Mouse (Mus musculus) ES-Bruce4 (cell line): ENCODE measurements around the gene Inpp5a. TPM values are rescaled to one million over a fixed set of nuclear protein-coding genes. Genes with fewer than 3 reads are reported as not detected.

Experiments used
- H3K27ac ChIP-seq: 2 replicates; pipeline ENCODE4 v1.5.1; 2012; ENCODE audit warnings: low read length, inconsistent platforms; ENCODE audit not compliant: insufficient read depth
- H3K27me3 ChIP-seq: 2 replicates; pipeline ENCODE4 v1.6.1; 2012; ENCODE audit warnings: mild to moderate bottlenecking, low read length, inconsistent platforms; ENCODE audit not compliant: control insufficient read depth, poor library complexity, insufficient read depth, severe bottlenecking
- H3K36me3 ChIP-seq: 2 replicates; pipeline ENCODE4 v1.6.1; 2012; ENCODE audit warnings: inconsistent platforms, mild to moderate bottlenecking, low read length, moderate library complexity; ENCODE audit not compliant: control insufficient read depth, poor library complexity, insufficient read depth, severe bottlenecking
- H3K4me1 ChIP-seq: one replicate; pipeline ENCODE4 v1.8.1; 2011; ENCODE audit warnings: low read length; ENCODE audit not compliant: control insufficient read depth, insufficient read depth
- H3K4me3 ChIP-seq: 2 replicates; pipeline ENCODE4 v1.5.1; 2011; ENCODE audit warnings: low read depth, mild to moderate bottlenecking, low read length
- H3K9ac ChIP-seq: 2 replicates; pipeline ENCODE4 v1.6.1; 2012; ENCODE audit warnings: low read depth, mild to moderate bottlenecking, inconsistent platforms; ENCODE audit not compliant: poor library complexity, severe bottlenecking
- H3K9me3 ChIP-seq: replicated peaks from 2 replicates; pipeline ENCODE4 v1.6.1; 2012; ENCODE audit warnings: mild to moderate bottlenecking, low read length, inconsistent platforms; ENCODE audit not compliant: control insufficient read depth, poor library complexity, insufficient read depth, severe bottlenecking
- CTCF ChIP-seq: IDR thresholded peaks from one replicate; pipeline ENCODE4 v1.8.1; 2011; ENCODE audit warnings: low read depth, low read length
- EP300 ChIP-seq: IDR thresholded peaks from 2 replicates; pipeline ENCODE4 v1.6.1; 2011; ENCODE audit warnings: low read depth, low read length; ENCODE audit not compliant: insufficient read depth
- POLR2A ChIP-seq: IDR thresholded peaks from one replicate; pipeline ENCODE4 v1.8.1; 2011; ENCODE audit warnings: low read length; ENCODE audit not compliant: insufficient read depth
- polyA plus RNA-seq: library from polyadenylated mRNA; stranded (reverse); fragments of >200 nt; gene quantifications from 2 replicates; pipeline ENCODE4 v1.2.4, GENCODE M21; 2011; ENCODE audit warnings: low read depth; ENCODE audit not compliant: missing spikeins, insufficient read depth, insufficient read length

Gene Inpp5a
- polyA plus RNA-seq, 1 experiment = 37.6 TPM

- H3K4me3 ChIP-seq = no peak overlapping the region
These were observed 190.5 kb downstream of the Inpp5a start for GRCm38 (mm10) chr7:139579261-139579905.

GRCm38 (mm10) chr7:139580851-139581775 is 192.2 kb downstream of the Inpp5a start:
- H3K4me3 ChIP-seq = peak overlapping the region; percentile 70
- TF ChIP-seq EP300 (no peak), CTCF (no peak), POLR2A (no peak)
- peaks cover 4% of the 10 kb centered on the region; the same call in 1 of the 2 replicates for H3K27me3 ChIP-seq
- peak overlapping the region; percentile 63 for H3K9ac ChIP-seq
- no peaks in the 10 kb centered on the region for H3K9me3 ChIP-seq
- no peaks in the 10 kb centered on the region for H3K36me3 ChIP-seq
- H3K27ac ChIP-seq = no peak overlapping the region
- peaks cover 8% of the 10 kb centered on the region for H3K4me1 ChIP-seq

More at GRCm38 (mm10) chr7:139579261-139579905, 190.5 kb downstream of the Inpp5a start:
- peaks cover 5% of the 10 kb centered on the region for H3K4me1 ChIP-seq
- no peak overlapping the region for H3K9ac ChIP-seq
- H3K9me3 ChIP-seq = no peaks in the 10 kb centered on the region
- H3K36me3 ChIP-seq = no peaks in the 10 kb centered on the region
- no peak overlapping the region for H3K27ac ChIP-seq
- TF ChIP-seq EP300 = no peak
- no peak for TF ChIP-seq CTCF
- no peak for TF ChIP-seq POLR2A
- H3K27me3 ChIP-seq = peaks cover 4% of the 10 kb centered on the region; the same call in 1 of the 2 replicates

DNA sequence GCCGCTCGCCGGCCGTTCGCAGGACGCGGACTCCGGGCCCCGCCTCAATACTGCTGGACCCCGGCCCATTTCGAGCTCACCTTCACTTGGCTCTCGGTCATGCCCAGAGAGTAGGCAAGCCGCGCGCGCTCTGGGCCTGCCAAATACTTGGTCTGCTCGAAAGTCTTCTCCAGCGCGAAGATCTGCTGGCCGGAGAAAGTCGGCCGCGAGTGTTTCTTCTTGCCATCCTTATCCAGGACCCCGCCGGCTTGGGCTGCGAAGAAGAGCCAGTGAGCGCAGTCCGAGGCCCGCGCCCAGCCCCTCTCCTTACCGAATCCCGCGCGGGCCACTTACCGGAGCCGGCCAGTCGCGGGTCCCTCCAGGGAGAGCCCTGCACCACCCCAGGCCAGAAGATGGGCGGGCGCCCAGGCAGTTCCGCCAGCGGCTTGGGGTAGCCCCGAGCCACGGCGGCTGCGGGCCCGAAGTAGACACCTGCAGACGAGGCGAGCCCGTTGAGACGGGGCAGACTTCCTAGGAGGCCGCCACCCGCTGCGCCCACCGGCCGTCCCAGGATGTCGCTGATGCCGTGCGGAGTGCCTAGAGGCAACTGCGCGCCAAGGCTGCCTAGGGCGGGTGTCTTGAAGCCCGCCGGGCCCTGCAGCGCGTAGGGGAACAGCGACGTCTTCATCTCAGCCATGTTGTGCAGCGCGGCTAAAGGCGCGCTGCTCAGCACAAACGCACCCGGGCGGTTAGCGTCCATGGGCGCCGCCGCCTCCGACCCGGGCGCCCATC is 193.1 kb downstream of the Inpp5a start:
- no peaks in the 10 kb centered on the region for H3K9me3 ChIP-seq
- no peaks in the 10 kb centered on the region for H3K36me3 ChIP-seq
- peak overlapping the region; percentile 70 for H3K4me3 ChIP-seq
- TF ChIP-seq POLR2A (no peak), EP300 (no peak), CTCF (no peak)
- peak overlapping the region; percentile 63 for H3K9ac ChIP-seq
- no peak overlapping the region for H3K27ac ChIP-seq
- H3K27me3 ChIP-seq = peaks cover 4% of the 10 kb centered on the region; the same call in 1 of the 2 replicates
- H3K4me1 ChIP-seq = peaks cover 8% of the 10 kb centered on the region

- no peak within 1 kb of the TSS for H3K27ac ChIP-seq
- no peak for TF ChIP-seq EP300
- no peak for TF ChIP-seq POLR2A
- TF ChIP-seq CTCF = no peak
These were observed 193.7 kb downstream of the Inpp5a start, which contains the start of gene Nkx6-2 for GRCm38 (mm10) chr7:139582595-139582994. Gene Nkx6-2, minus strand, starts transcription at chr7:139582797.

GRCm38 (mm10) chr7:139583094-139583737 is 194.3 kb downstream of the Inpp5a start:
- Histone ChIP-seq H3K9ac (no peak overlapping the region), H3K27ac (no peak overlapping the region), H3K4me1 (peaks cover 8% of the 10 kb centered on the region), H3K4me3 (no peak overlapping the region), H3K9me3 (no peaks in the 10 kb centered on the region), H3K36me3 (no peaks in the 10 kb centered on the region), H3K27me3 (peaks cover 4% of the 10 kb centered on the region; the same call in 1 of the 2 replicates)
- TF ChIP-seq CTCF = no peak
- no peak for TF ChIP-seq POLR2A
- no peak for TF ChIP-seq EP300

More at GRCm38 (mm10) chr7:139582595-139582994, 193.7 kb downstream of the Inpp5a start, which contains the start of gene Nkx6-2:
- H3K4me1 ChIP-seq = peaks cover 8% of the 10 kb centered on the region
- H3K9me3 ChIP-seq = no peaks in the 10 kb centered on the region
- no peaks in the 10 kb centered on the region for H3K36me3 ChIP-seq
- peak within 1 kb of the TSS; percentile 63 for H3K9ac ChIP-seq
- peaks cover 4% of the 10 kb centered on the region; the same call in 1 of the 2 replicates for H3K27me3 ChIP-seq
- peak within 1 kb of the TSS; percentile 70 for H3K4me3 ChIP-seq
